Mouse (Mus musculus) B cell, adult 62 days (primary cell): ENCODE data around the gene Gm5152. TPM values are rescaled to one million over a fixed set of nuclear protein-coding genes. Genes with fewer than 3 reads are reported as not detected.

ENCODE experiments used
- total RNA-seq: library from RNA; stranded (reverse); gene quantifications from 4 replicates; pipeline ENCODE4 v1.2.4, GENCODE M21; 2023

The Gm5152 gene
- total RNA-seq, result not detected in 4 replicates

GRCm38 (mm10) chr5:10246426-10246825, at the start of gene Gm5152:
Gene Gm5152, minus strand, starts transcription at chr5:10246526.

